Comparison of ENCODE assay signal across 27 mouse cellular contexts in the genomic region with DNA sequence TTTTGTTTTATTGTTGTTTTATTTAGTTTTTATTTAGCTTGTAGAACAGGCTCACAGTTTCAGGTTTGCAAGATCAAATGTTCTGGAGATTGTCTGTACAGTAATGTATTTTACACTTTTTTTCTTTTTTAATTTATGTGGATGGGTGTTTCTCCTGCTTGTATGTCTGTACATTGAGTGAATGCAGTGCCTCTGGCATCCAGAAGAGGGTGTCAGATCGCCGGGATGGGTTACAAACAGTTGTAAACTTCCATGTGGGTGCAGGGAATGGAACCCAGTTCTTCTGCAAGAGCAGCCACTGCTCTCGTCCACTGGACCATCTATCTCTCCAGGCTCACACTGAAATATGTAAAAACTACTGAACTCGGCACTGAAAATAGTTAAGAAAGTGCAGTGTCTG.
DNase-seq lines count a peak whose midpoint lies in the region; ATAC-seq and TF ChIP-seq lines count a peak whose summit lies in the region.
"Had no signal": no experiment of that assay in that cellular context is flagged by ENCODE, and none has a peak within 500 bp of the region (broad histone marks: within the 10 kb centered on the region; RNA-seq: fewer than 3 reads in every experiment).

No protein-coding gene starts in this region.

- 0 out of 2 replicates have a peak, but pooled peaks have one; percentile 3 for TF ChIP-seq CTCF in cerebellum, adult 2 months (IDR thresholded peaks at IDR 0.05; ENCODE audit: borderline replicate concordance, insufficient read depth, low read depth, low read length)
- TF ChIP-seq CTCF in left cerebral cortex, adult 2 months (IDR thresholded peaks at IDR 0.05), result peak; percentile 33
- TF ChIP-seq CTCF in MEL (IDR thresholded peaks at IDR 0.05 in 2 of 3, conservative IDR thresholded peaks at IDR 0.05 in 1 of 3; ENCODE audit: control insufficient read depth in 1 of 3, insufficient read depth in 1 of 3, low read depth in 2 of 3, low read length in 3 of 3, poor library complexity in 1 of 3, severe bottlenecking in 1 of 3), result peak; percentile 24 to 33 (median 29); a peak in 4 of 6 replicates

- H3K9me3 ChIP-seq in MEL (replicated peaks; ENCODE audit: insufficient read depth, low read length), result no peaks in the 10 kb centered on the region
- H3K9me3 ChIP-seq: forebrain, embryonic 10.5 days; forebrain, embryonic 13.5 days; heart, embryonic 12.5 days; heart, embryonic 15.5 days had no signal

- no peak overlapping the region for H3K27ac ChIP-seq in cerebellum, adult 2 months (ENCODE audit: insufficient read depth, low read length)
- H3K27ac ChIP-seq in left cerebral cortex, adult 2 months, result no peak overlapping the region
- H3K27ac ChIP-seq in MEL (ENCODE audit: control insufficient read depth, low read depth, low read length), result no peak overlapping the region
- H3K27ac ChIP-seq: forebrain, embryonic 10.5 days; forebrain, embryonic 13.5 days; heart, embryonic 15.5 days; hindbrain, embryonic 14.5 days; hindbrain, postnatal 0 days had no signal

- peaks cover 12% of the 10 kb centered on the region for H3K4me1 ChIP-seq in cerebellum, adult 2 months (ENCODE audit: control insufficient read depth, insufficient read depth, low read length)
- no peaks in the 10 kb centered on the region for H3K4me1 ChIP-seq in MEL (ENCODE audit: control insufficient read depth in 1 of 2, insufficient read depth in 2 of 2, low read length in 2 of 2)
- H3K4me1 ChIP-seq: forebrain, embryonic 10.5 days; forebrain, embryonic 13.5 days; heart, embryonic 12.5 days; heart, embryonic 15.5 days had no signal

- no peak for ATAC-seq in frontal cortex, adult (ENCODE audit: low TSS enrichment)
- ATAC-seq: forebrain, embryonic 13.5 days; forebrain, embryonic 16.5 days; hindbrain, postnatal 0 days; inflammation-experienced regulatory T-cells, adult 6 months had no signal

- intact Hi-C loops in left cerebral cortex, adult 2 months (cut with DNase I), result loop anchor here (10.0 kb wide), 1 partner anchor 600 kb away; no protein-coding TSS in a partner anchor
- intact Hi-C loops in left cerebral cortex, postnatal 25 days (cut with DNase I), result loop anchor here (10.0 kb wide), 1 partner anchor 260 kb away; no protein-coding TSS in a partner anchor

- no peaks in the 10 kb centered on the region for H3K27me3 ChIP-seq in cerebellum, adult 2 months (ENCODE audit: control insufficient read depth, insufficient read depth, low read length)
- no peaks in the 10 kb centered on the region for H3K27me3 ChIP-seq in MEL (ENCODE audit: control insufficient read depth in 1 of 2, insufficient read depth in 2 of 2, low read length in 2 of 2)
- H3K27me3 ChIP-seq: forebrain, embryonic 13.5 days; heart, embryonic 12.5 days; heart, embryonic 15.5 days had no signal

- H3K4me3 ChIP-seq in cerebellum, adult 2 months (replicated peaks; ENCODE audit: insufficient read depth, low read depth, low read length), result no peak overlapping the region
- no peak overlapping the region for H3K4me3 ChIP-seq in left cerebral cortex, adult 2 months
- H3K4me3 ChIP-seq in MEL (ENCODE audit: control insufficient read depth in 1 of 2, insufficient read depth in 1 of 2, low read depth in 2 of 2, low read length in 2 of 2), result no peak overlapping the region
- H3K4me3 ChIP-seq: forebrain, embryonic 10.5 days; forebrain, embryonic 13.5 days; heart, embryonic 12.5 days; heart, embryonic 15.5 days had no signal

- no peaks in the 10 kb centered on the region for H3K36me3 ChIP-seq in MEL (ENCODE audit: control insufficient read depth in 1 of 2, insufficient read depth in 2 of 2, low read length in 2 of 2)
- H3K36me3 ChIP-seq: forebrain, embryonic 10.5 days; G1E; heart, embryonic 12.5 days; heart, embryonic 15.5 days had no signal

- DNase-seq in cerebellum, adult 2 months, result no peak
- no peak for DNase-seq in cerebellum, postnatal 4 days (ENCODE audit: low spot score in 2 of 2)
- no peak for DNase-seq in left cerebral cortex, adult 2 months (ENCODE audit: extremely low spot score in 1 of 2, low spot score in 2 of 2)
- no peak for DNase-seq in left cerebral cortex, postnatal 25 days (ENCODE audit: low spot score in 2 of 2)
- DNase-seq in MEL (ENCODE audit: low read depth, low spot score), result peak; percentile 16
- DNase-seq in gastrocnemius, postnatal 25 days, result no peak
- DNase-seq in adrenal gland, postnatal 36 days, result no peak
- DNase-seq: adrenal gland, postnatal 10 days; cerebellum, adult 11 months; cerebellum, adult 8-10 months; cerebellum, postnatal 10 days; cerebellum, postnatal 36 days; heart, adult 18-20 months; heart, postnatal 10 days; heart, postnatal 4 days; kidney, adult 11 months; kidney, adult 8-10 months had no signal

- TF ChIP-seq EP300 in MEL (IDR thresholded peaks at IDR 0.05; ENCODE audit: low read depth in 1 of 2, low read length in 2 of 2), result no peak

- TF ChIP-seq POLR2A in cerebellum, adult 2 months (IDR thresholded peaks at IDR 0.05; ENCODE audit: borderline replicate concordance, insufficient read depth, low read length), result no peak
- no peak for TF ChIP-seq POLR2A in MEL (IDR thresholded peaks at IDR 0.05; ENCODE audit: control insufficient read depth in 1 of 2, insufficient read depth in 1 of 2, low read depth in 1 of 2, low read length in 2 of 2, poor library complexity in 1 of 2)

- 76% methylated on average over 4 of the region's 4 CpGs for WGBS in cerebellum, adult 2 months

- H3K9ac ChIP-seq in MEL (ENCODE audit: control insufficient read depth, low read depth, low read length, poor library complexity, severe bottlenecking), result no peak overlapping the region
- H3K9ac ChIP-seq: forebrain, embryonic 13.5 days; heart, embryonic 12.5 days; heart, embryonic 15.5 days; hindbrain, embryonic 14.5 days had no signal

- TF ChIP-seq RAD21 in MEL (IDR thresholded peaks at IDR 0.05; ENCODE audit: low read depth, low read length), result peak; percentile 11

- H3K79me2 ChIP-seq in MEL (ENCODE audit: control insufficient read depth, insufficient read depth, low read length, poor library complexity), result no peaks in the 10 kb centered on the region

TF ChIP-seq in MEL, 35 proteins besides CTCF, POLR2A, EP300 and RAD21:
- TF ChIP-seq POLR2AphosphoS5 (IDR thresholded peaks at IDR 0.05; ENCODE audit: borderline replicate concordance, low read depth, low read length), result no peak
